Mouse (Mus musculus): ENCODE data around the gene Suz12. TPM values are rescaled to one million over a fixed set of nuclear protein-coding genes. Genes with fewer than 3 reads are reported as not detected.

The Suz12 gene
- polyA plus RNA-seq, 1 experiment from 2014 or later: 8.4 TPM

- DNase-seq (ENCODE audit: low spot score): no peak
- TF ChIP-seq EP300 (optimal IDR thresholded peaks at IDR 0.05): no peak
- no peak for TF ChIP-seq CTCF (IDR thresholded peaks at IDR 0.05; ENCODE audit: low read depth)
- Histone ChIP-seq H3K27ac (replicated peaks) (no peak overlapping the region), H3K9me3 (ENCODE audit: control insufficient read depth, low read length) (no peaks in the 10 kb centered on the region), H3K4me2 (replicated peaks; ENCODE audit: low read depth) (no peak overlapping the region), H3K36me3 (ENCODE audit: control insufficient read depth, insufficient read depth, low read length) (no peaks in the 10 kb centered on the region), H3K4me3 (ENCODE audit: low read depth, low read length) (no peak overlapping the region), H3K9ac (ENCODE audit: low read length) (no peak overlapping the region), H3K27me3 (ENCODE audit: control insufficient read depth, insufficient read depth, low read length) (no peaks in the 10 kb centered on the region), H3K4me1 (replicated peaks; ENCODE audit: control insufficient read depth, insufficient read depth) (no peaks in the 10 kb centered on the region)
- ATAC-seq (ENCODE audit: low FRiP score, low TSS enrichment): no peak
- WGBS: 83% methylated on average over 4 of the region's 4 CpGs
Measured at GRCm38 (mm10) chr11:79986886-79987285, 6.0 kb upstream of the Suz12 start.

DNA sequence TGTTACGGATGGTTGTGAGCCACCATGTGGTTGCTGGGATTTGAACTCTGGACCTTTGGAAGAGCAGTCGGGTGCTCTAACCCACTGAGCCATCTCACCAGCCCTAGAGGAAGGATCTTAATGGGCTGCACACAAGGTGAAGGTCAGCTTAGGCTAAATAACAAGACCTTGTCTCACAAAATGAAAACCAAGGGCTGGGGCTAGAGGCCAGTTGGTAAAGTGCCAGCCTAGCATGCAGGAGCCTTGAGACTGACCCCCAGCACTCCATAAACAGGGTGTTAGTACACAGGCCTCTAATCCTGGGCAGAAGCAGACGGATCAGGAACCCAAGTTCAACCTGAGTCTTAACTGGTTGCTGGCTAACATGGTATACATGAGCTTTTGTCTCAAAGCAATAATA is 5.0 kb upstream of the Suz12 start:
- H3K36me3 ChIP-seq (ENCODE audit: control insufficient read depth, insufficient read depth, low read length): no peaks in the 10 kb centered on the region
- H3K27ac ChIP-seq (replicated peaks): no peak overlapping the region
- DNase-seq (ENCODE audit: low spot score) (no peak), ATAC-seq (ENCODE audit: low FRiP score, low TSS enrichment) (no peak)
- TF ChIP-seq EP300 (optimal IDR thresholded peaks at IDR 0.05) (no peak), CTCF (IDR thresholded peaks at IDR 0.05; ENCODE audit: low read depth) (no peak)
- no peaks in the 10 kb centered on the region for H3K27me3 ChIP-seq (ENCODE audit: control insufficient read depth, insufficient read depth, low read length)
- no peaks in the 10 kb centered on the region for H3K9me3 ChIP-seq (ENCODE audit: control insufficient read depth, low read length)
- H3K4me2 ChIP-seq (replicated peaks; ENCODE audit: low read depth): no peak overlapping the region
- H3K4me1 ChIP-seq (replicated peaks; ENCODE audit: control insufficient read depth, insufficient read depth): no peaks in the 10 kb centered on the region
- WGBS: 95% methylated on average over 3 of the region's 3 CpGs
- H3K9ac ChIP-seq (ENCODE audit: low read length): no peak overlapping the region
- no peak overlapping the region for H3K4me3 ChIP-seq (ENCODE audit: low read depth, low read length)

GRCm38 (mm10) chr11:79990120-79990519 is 2.8 kb upstream of the Suz12 start:
- no peak overlapping the region for H3K4me3 ChIP-seq (ENCODE audit: low read depth, low read length)
- ATAC-seq (ENCODE audit: low FRiP score, low TSS enrichment) (no peak), DNase-seq (ENCODE audit: low spot score) (no peak)
- H3K9ac ChIP-seq (ENCODE audit: low read length): no peak overlapping the region
- H3K27me3 ChIP-seq (ENCODE audit: control insufficient read depth, insufficient read depth, low read length): no peaks in the 10 kb centered on the region
- H3K4me1 ChIP-seq (replicated peaks; ENCODE audit: control insufficient read depth, insufficient read depth): no peaks in the 10 kb centered on the region
- no peak overlapping the region for H3K4me2 ChIP-seq (replicated peaks; ENCODE audit: low read depth)
- 78% methylated on average over 2 of the region's 2 CpGs for WGBS
- no peak overlapping the region for H3K27ac ChIP-seq (replicated peaks)
- TF ChIP-seq EP300 (optimal IDR thresholded peaks at IDR 0.05) (no peak), CTCF (IDR thresholded peaks at IDR 0.05; ENCODE audit: low read depth) (no peak)
- H3K9me3 ChIP-seq (ENCODE audit: control insufficient read depth, low read length): no peaks in the 10 kb centered on the region
- H3K36me3 ChIP-seq (ENCODE audit: control insufficient read depth, insufficient read depth, low read length): no peaks in the 10 kb centered on the region

DNA sequence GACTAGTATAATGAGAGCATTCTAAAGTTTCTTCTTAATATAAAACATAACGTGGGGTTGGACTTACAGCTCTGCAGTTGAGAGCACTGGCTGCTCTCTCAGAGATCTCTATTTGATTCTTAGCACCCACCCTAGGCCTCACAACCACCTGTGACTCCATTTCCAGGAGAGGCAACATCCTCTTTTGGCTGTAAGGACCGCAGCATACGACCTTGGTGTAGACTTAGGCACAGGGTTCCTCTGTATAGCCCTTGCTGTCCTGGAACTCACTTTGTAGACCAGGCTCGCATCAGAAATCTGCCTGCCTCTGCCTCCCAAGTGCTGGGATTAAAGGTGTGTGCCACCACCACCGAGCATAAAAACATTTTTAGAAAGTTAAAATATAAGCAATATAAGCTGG is 1.3 kb upstream of the Suz12 start:
- no peak for TF ChIP-seq EP300 (optimal IDR thresholded peaks at IDR 0.05)
- TF ChIP-seq CTCF (IDR thresholded peaks at IDR 0.05; ENCODE audit: low read depth): no peak
- no peak for ATAC-seq (ENCODE audit: low FRiP score, low TSS enrichment)
- DNase-seq (ENCODE audit: low spot score): no peak
- no peaks in the 10 kb centered on the region for H3K9me3 ChIP-seq (ENCODE audit: control insufficient read depth, low read length)
- no peak overlapping the region for H3K4me3 ChIP-seq (ENCODE audit: low read depth, low read length)
- H3K36me3 ChIP-seq (ENCODE audit: control insufficient read depth, insufficient read depth, low read length): no peaks in the 10 kb centered on the region
- no peaks in the 10 kb centered on the region for H3K27me3 ChIP-seq (ENCODE audit: control insufficient read depth, insufficient read depth, low read length)
- no peak overlapping the region for H3K9ac ChIP-seq (ENCODE audit: low read length)
- H3K4me1 ChIP-seq (replicated peaks; ENCODE audit: control insufficient read depth, insufficient read depth): no peaks in the 10 kb centered on the region
- H3K27ac ChIP-seq (replicated peaks): no peak overlapping the region
- H3K4me2 ChIP-seq (replicated peaks; ENCODE audit: low read depth): no peak overlapping the region
- WGBS: 94% methylated on average over 5 of the region's 5 CpGs

GRCm38 (mm10) chr11:79992035-79992591 is 793 bp upstream of the Suz12 start:
- H3K36me3 ChIP-seq (ENCODE audit: control insufficient read depth, insufficient read depth, low read length): no peaks in the 10 kb centered on the region
- DNase-seq (ENCODE audit: low spot score) (no peak), ATAC-seq (ENCODE audit: low FRiP score, low TSS enrichment) (no peak)
- H3K9ac ChIP-seq (ENCODE audit: low read length): peak overlapping the region; percentile 79
- no peaks in the 10 kb centered on the region for H3K4me1 ChIP-seq (replicated peaks; ENCODE audit: control insufficient read depth, insufficient read depth)
- peak overlapping the region; percentile 81 for H3K27ac ChIP-seq (replicated peaks)
- no peak for TF ChIP-seq CTCF (IDR thresholded peaks at IDR 0.05; ENCODE audit: low read depth)
- no peak for TF ChIP-seq EP300 (optimal IDR thresholded peaks at IDR 0.05)
- no peaks in the 10 kb centered on the region for H3K9me3 ChIP-seq (ENCODE audit: control insufficient read depth, low read length)
- no peaks in the 10 kb centered on the region for H3K27me3 ChIP-seq (ENCODE audit: control insufficient read depth, insufficient read depth, low read length)
- 19% methylated on average over 20 of the region's 21 CpGs for WGBS
- peak overlapping the region; percentile 94 for H3K4me3 ChIP-seq (ENCODE audit: low read depth, low read length)
- H3K4me2 ChIP-seq (replicated peaks; ENCODE audit: low read depth): peak overlapping the region; percentile 62

DNA sequence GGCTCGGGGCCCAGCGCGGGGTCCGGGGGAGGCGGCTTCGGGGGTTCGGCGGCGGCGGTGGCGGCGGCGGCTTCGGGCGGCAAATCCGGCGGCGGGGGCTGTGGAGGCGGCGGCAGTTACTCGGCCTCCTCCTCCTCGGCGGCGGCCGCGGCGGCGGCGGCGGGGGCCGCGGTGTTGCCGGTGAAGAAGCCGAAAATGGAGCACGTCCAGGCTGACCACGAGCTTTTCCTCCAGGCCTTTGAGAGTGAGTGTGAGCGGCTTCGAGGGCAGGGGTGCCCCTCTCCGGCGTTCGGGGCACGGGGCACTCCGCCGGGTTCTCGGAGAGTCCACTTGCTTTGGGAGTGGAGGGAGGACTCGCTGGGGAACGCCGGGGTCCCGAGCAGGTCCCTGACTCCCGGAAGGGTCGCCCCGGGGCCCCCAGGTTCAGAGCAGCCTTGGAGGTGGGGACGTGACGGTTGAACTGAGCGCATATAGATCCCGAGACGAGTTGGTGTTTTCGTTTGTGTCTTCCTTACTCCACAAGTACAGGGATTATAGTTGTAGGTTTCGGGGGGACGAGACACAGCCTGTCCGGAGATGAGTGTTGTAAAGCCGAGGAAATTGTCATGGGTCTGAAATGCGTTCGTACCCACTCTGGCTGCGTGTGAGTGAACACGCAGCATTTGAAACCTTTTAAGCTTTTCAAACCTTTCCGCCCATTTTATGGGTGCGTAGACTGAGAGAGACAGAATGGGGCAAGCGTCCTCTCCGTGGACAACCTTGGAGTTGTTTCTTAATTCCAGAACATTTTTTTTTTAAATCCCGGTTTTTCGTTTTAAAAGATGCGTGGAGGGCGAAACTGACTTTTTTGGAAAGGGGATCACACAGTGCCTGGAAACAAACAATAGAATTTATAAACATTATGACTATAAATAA is 707 bp downstream of the Suz12 start:
- H3K36me3 ChIP-seq (ENCODE audit: control insufficient read depth, insufficient read depth, low read length): no peaks in the 10 kb centered on the region
- under 1% methylated on average over 71 of the region's 74 CpGs for WGBS

More for the DNA sequence above, 707 bp downstream of the Suz12 start:
- Histone ChIP-seq H3K27me3 (ENCODE audit: control insufficient read depth, insufficient read depth, low read length) (no peaks in the 10 kb centered on the region), H3K9me3 (ENCODE audit: control insufficient read depth, low read length) (no peaks in the 10 kb centered on the region), H3K9ac (ENCODE audit: low read length) (peak overlapping the region; percentile 91), H3K4me3 (ENCODE audit: low read depth, low read length) (peak overlapping the region; percentile 94), H3K4me2 (replicated peaks; ENCODE audit: low read depth) (peak overlapping the region; percentile 73), H3K27ac (replicated peaks) (peak overlapping the region; percentile 95), H3K4me1 (replicated peaks; ENCODE audit: control insufficient read depth, insufficient read depth) (no peaks in the 10 kb centered on the region)
- DNase-seq (ENCODE audit: low spot score) (no peak), ATAC-seq (ENCODE audit: low FRiP score, low TSS enrichment) (peak; percentile 34)
- TF ChIP-seq CTCF (IDR thresholded peaks at IDR 0.05; ENCODE audit: low read depth) (no peak), EP300 (optimal IDR thresholded peaks at IDR 0.05) (no peak)
